Mouse (Mus musculus): ENCODE data around the gene Dph2. TPM values are rescaled to one million over a fixed set of nuclear protein-coding genes. Genes with fewer than 3 reads are reported as not detected.

Gene Dph2
- total RNA-seq, 2 experiments from 2014 or later: 10.3 to 13.0 TPM

GRCm38 (mm10) chr4:117841566-117841965, 50.3 kb downstream of the Dph2 start:
- ATAC-seq (replicated peaks; ENCODE audit: poor library complexity): no peak

GRCm38 (mm10) chr4:117840821-117841220, 51.0 kb downstream of the Dph2 start:
- ATAC-seq (replicated peaks; ENCODE audit: poor library complexity): no peak

- ATAC-seq (replicated peaks; ENCODE audit: poor library complexity): no peak
These were observed 52.5 kb downstream of the Dph2 start for GRCm38 (mm10) chr4:117839366-117839765.

Other genes starting within 250 kb of the Dph2 start
- 13.8 and 19.3 TPM in 2 replicates for gene Dmap1, start 209.8 kb downstream of the Dph2 start, total RNA-seq (2015)
- gene Dmap1, start 209.8 kb downstream of the Dph2 start, total RNA-seq (2017): 23.7 and 29.1 TPM in 2 replicates
- not detected in 2 replicates for gene Gm12845, start 167.6 kb downstream of the Dph2 start, total RNA-seq (2015)
- not detected in 2 replicates for gene Gm12845, start 167.6 kb downstream of the Dph2 start, total RNA-seq (2017)
- gene Klf17, start 126.4 kb downstream of the Dph2 start, total RNA-seq (2015): not detected in 2 replicates
- gene Klf17, start 126.4 kb downstream of the Dph2 start, total RNA-seq (2017): not detected in 2 replicates
- 0.05 TPM in 1 of 2 replicates, not detected in the other for gene Slc6a9, start 57.5 kb downstream of the Dph2 start, total RNA-seq (2015)
- gene Slc6a9, start 57.5 kb downstream of the Dph2 start, total RNA-seq (2017): 0.21 and 2.6 TPM in 2 replicates
- not detected in 2 replicates for gene Ccdc24, start 19.5 kb downstream of the Dph2 start, total RNA-seq (2015)
- gene Ccdc24, start 19.5 kb downstream of the Dph2 start, total RNA-seq (2017): not detected in 2 replicates
- 0.54 TPM in 2 replicates for gene B4galt2, start 8.5 kb downstream of the Dph2 start, total RNA-seq (2015)
- not detected in 2 replicates for gene B4galt2, start 8.5 kb downstream of the Dph2 start, total RNA-seq (2017)
- gene Atp6v0b, start 4.7 kb downstream of the Dph2 start, total RNA-seq (2015): 308 and 311 TPM in 2 replicates
- gene Atp6v0b, start 4.7 kb downstream of the Dph2 start, total RNA-seq (2017): 105 and 150 TPM in 2 replicates
- 19.1 and 19.5 TPM in 2 replicates for gene Ipo13, start 23.0 kb upstream of the Dph2 start, total RNA-seq (2015)
- 6.2 and 10.6 TPM in 2 replicates for gene Ipo13, start 23.0 kb upstream of the Dph2 start, total RNA-seq (2017)
- not detected in 2 replicates for gene Artn, start 37.7 kb upstream of the Dph2 start, total RNA-seq (2015)
- not detected in 2 replicates for gene Artn, start 37.7 kb upstream of the Dph2 start, total RNA-seq (2017)
- gene St3gal3, start 242.9 kb upstream of the Dph2 start, total RNA-seq (2015): 3.9 and 4.6 TPM in 2 replicates
- 4.7 and 5.2 TPM in 2 replicates for gene St3gal3, start 242.9 kb upstream of the Dph2 start, total RNA-seq (2017)